Mouse (Mus musculus): ENCODE measurements around the gene Kcnk18. TPM values are rescaled to one million over a fixed set of nuclear protein-coding genes. Genes with fewer than 3 reads are reported as not detected.

The Kcnk18 gene
- polyA plus RNA-seq, 1 experiment from 2014 or later, result not detected

DNA sequence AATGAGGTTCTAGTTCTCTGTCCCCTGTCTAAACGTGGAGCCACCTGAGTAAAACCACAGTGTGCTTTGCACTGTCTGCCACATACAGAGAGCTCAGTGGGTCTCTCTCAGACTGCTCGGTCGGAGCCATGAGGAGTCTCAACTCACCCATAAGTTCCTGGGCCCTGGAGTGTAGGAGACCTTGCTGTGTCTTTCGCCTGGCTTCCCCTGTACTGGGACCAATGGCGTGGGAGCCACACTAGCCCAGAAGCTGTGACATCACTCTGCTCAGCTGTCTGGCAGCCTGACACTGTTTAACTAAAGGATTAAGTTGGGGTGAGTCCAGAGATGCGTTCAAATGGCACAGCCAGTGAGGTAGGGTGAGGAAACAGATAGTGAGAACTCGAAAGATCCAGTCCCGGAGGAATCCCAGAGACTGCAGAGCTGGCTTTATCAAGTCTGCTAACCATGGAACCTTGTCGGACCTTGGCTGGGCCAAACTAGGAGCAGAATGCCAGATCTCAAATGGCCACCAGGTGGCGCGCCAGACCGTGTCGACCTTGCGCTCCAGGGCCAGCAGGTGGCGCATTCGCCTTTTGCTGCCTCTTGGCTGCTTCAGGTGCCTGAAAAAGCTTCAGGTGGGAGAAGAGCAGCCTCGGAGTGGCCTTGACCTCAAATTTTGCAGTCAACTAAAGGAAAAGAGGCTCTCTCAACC lies 20.3 kb downstream of the Kcnk18 start:
- no peaks in the 10 kb centered on the region for H3K9me3 ChIP-seq (ENCODE audit: control insufficient read depth, low read length)
- no peak overlapping the region for H3K4me3 ChIP-seq (ENCODE audit: low read length)
- no peaks in the 10 kb centered on the region for H3K36me3 ChIP-seq (ENCODE audit: control insufficient read depth, insufficient read depth, low read length)
- WGBS, result 20% methylated on average over 17 of the region's 17 CpGs
- 0 out of 2 replicates have a peak, but pooled peaks have one; percentile 34 for ATAC-seq (ENCODE audit: low read depth)
- no peak overlapping the region for H3K27ac ChIP-seq (ENCODE audit: low read length)
- no peaks in the 10 kb centered on the region for H3K4me1 ChIP-seq (replicated peaks; ENCODE audit: control insufficient read depth, insufficient read depth, low read length)
- no peak overlapping the region for H3K4me2 ChIP-seq (ENCODE audit: low read depth, low read length)
- no peaks in the 10 kb centered on the region for H3K27me3 ChIP-seq (ENCODE audit: control insufficient read depth, insufficient read depth, low read depth, low read length)
- no peak overlapping the region for H3K9ac ChIP-seq (ENCODE audit: low read length)

DNA sequence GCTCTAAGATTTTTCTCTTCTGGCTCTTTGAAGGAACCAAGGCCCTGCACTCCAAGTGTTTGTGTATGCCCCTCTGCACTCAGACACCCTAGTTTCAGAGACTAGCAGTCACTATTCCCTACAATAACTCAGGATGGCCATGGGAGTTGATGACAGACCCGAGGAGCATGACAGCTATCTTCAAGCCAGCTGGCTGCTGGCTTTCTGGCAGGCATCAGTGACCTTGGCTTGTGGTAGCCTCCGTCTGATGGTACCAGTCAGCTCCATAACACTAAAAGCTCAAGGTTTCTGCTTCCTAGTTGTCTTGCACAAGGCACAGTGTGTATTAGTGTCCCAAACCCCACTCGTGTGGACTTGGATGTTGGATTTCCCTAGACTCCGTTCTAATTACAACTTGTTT lies 23.0 kb downstream of the Kcnk18 start:
- Histone ChIP-seq H3K36me3 (ENCODE audit: control insufficient read depth, insufficient read depth, low read length) (no peaks in the 10 kb centered on the region), H3K27ac (ENCODE audit: low read length) (no peak overlapping the region), H3K9me3 (ENCODE audit: control insufficient read depth, low read length) (no peaks in the 10 kb centered on the region), H3K4me1 (replicated peaks; ENCODE audit: control insufficient read depth, insufficient read depth, low read length) (no peaks in the 10 kb centered on the region), H3K27me3 (ENCODE audit: control insufficient read depth, insufficient read depth, low read depth, low read length) (no peaks in the 10 kb centered on the region), H3K4me3 (ENCODE audit: low read length) (no peak overlapping the region), H3K4me2 (ENCODE audit: low read depth, low read length) (no peak overlapping the region), H3K9ac (ENCODE audit: low read length) (no peak overlapping the region)
- WGBS, result 70% methylated on average over 4 of the region's 4 CpGs
- ATAC-seq (ENCODE audit: low read depth), result no peak

DNA sequence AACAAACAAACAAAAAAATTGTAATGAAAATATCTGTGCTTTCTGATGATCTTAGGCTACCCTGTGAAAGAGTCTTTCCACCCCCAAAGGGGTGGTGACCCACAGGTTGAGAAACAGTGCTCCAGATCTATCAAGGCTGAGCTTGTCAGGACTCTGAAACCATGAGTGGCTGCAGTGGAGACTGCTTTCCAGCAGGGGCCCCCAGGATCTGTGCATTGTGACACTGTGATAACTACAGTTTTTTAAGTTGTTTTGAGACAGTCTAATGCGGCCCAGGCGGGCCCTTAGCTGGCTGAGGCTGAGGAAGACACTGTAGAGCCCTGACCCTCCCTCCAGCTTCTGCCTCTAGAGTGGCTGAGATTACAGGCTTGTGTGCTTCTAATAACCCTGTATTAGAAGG lies 24.0 kb downstream of the Kcnk18 start:
- H3K4me2 ChIP-seq (ENCODE audit: low read depth, low read length), result no peak overlapping the region
- H3K27ac ChIP-seq (ENCODE audit: low read length), result no peak overlapping the region
- H3K4me1 ChIP-seq (replicated peaks; ENCODE audit: control insufficient read depth, insufficient read depth, low read length), result no peaks in the 10 kb centered on the region
- ATAC-seq (ENCODE audit: low read depth), result no peak
- H3K9me3 ChIP-seq (ENCODE audit: control insufficient read depth, low read length), result no peaks in the 10 kb centered on the region
- no peaks in the 10 kb centered on the region for H3K27me3 ChIP-seq (ENCODE audit: control insufficient read depth, insufficient read depth, low read depth, low read length)
- no peak overlapping the region for H3K9ac ChIP-seq (ENCODE audit: low read length)
- no peak overlapping the region for H3K4me3 ChIP-seq (ENCODE audit: low read length)
- no peaks in the 10 kb centered on the region for H3K36me3 ChIP-seq (ENCODE audit: control insufficient read depth, insufficient read depth, low read length)
- 83% methylated on average over 2 of the region's 2 CpGs for WGBS

DNA sequence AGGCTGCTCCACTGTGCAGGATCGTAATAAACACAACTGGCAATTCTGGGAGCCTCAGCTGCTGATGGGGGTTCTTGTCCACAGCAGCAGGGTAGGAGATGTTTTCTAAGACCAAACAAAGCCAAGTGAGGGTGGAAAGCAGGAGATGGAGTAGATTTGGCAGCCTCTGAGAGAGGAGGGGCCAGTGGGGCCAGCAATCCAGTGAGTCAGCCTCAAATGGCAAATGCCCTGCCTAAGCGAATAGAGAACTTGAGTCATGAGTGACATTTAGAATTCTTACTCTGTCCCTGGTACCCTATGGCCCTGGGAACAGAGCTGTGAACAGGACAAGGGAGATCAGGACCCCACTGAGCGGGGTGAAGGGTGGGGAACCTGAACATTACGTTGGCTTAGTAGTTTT lies 29.1 kb downstream of the Kcnk18 start:
- H3K4me3 ChIP-seq (ENCODE audit: low read length), result no peak overlapping the region
- no peaks in the 10 kb centered on the region for H3K9me3 ChIP-seq (ENCODE audit: control insufficient read depth, low read length)
- no peaks in the 10 kb centered on the region for H3K27me3 ChIP-seq (ENCODE audit: control insufficient read depth, insufficient read depth, low read depth, low read length)
- no peak overlapping the region for H3K9ac ChIP-seq (ENCODE audit: low read length)
- no peak for ATAC-seq (ENCODE audit: low read depth)
- no peak overlapping the region for H3K27ac ChIP-seq (ENCODE audit: low read length)
- no peaks in the 10 kb centered on the region for H3K4me1 ChIP-seq (replicated peaks; ENCODE audit: control insufficient read depth, insufficient read depth, low read length)
- H3K4me2 ChIP-seq (ENCODE audit: low read depth, low read length), result no peak overlapping the region
- no peaks in the 10 kb centered on the region for H3K36me3 ChIP-seq (ENCODE audit: control insufficient read depth, insufficient read depth, low read length)
- WGBS, result 75% methylated on average over 4 of the region's 4 CpGs

DNA sequence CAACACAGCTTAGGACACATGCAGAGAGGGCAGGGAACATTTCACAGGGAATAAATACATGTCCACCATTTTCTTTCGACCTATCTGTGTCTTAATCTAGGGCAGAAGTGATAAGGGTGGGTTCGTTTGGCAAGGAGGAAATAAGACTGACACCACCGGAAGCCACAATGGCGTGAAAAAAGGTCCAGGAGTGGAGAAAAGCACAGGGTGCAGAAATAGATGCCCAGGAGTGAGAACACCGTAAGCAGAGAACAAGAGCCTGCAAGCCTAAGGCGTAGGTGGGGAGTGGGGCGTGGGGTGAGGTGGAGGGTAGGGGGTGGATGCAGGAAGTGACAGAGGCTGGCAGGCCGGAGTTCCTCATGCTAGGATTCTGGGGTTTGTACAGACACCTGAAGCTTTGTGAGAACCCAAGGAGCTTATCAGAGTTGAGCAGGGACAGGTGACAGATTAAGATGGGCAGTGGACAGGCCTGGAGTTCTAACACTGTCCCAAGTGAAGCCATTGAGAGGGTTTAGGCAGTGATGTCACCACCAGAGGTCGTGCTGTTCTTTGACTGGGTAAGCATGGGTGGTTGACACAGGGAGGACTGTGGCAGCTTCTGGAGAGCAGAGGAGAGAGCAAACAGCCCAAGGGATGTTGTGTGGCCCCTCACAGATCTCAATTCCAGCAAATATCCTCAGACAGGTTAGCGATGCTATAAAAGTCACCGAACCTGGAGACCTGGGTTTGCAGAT lies 29.7 kb downstream of the Kcnk18 start:
- Histone ChIP-seq H3K4me3 (ENCODE audit: low read length) (no peak overlapping the region), H3K9ac (ENCODE audit: low read length) (no peak overlapping the region), H3K27me3 (ENCODE audit: control insufficient read depth, insufficient read depth, low read depth, low read length) (no peaks in the 10 kb centered on the region), H3K36me3 (ENCODE audit: control insufficient read depth, insufficient read depth, low read length) (no peaks in the 10 kb centered on the region), H3K4me1 (replicated peaks; ENCODE audit: control insufficient read depth, insufficient read depth, low read length) (no peaks in the 10 kb centered on the region), H3K4me2 (ENCODE audit: low read depth, low read length) (no peak overlapping the region), H3K27ac (ENCODE audit: low read length) (no peak overlapping the region), H3K9me3 (ENCODE audit: control insufficient read depth, low read length) (no peaks in the 10 kb centered on the region)
- ATAC-seq (ENCODE audit: low read depth), result no peak
- WGBS, result 63% methylated on average over 11 of the region's 11 CpGs

DNA sequence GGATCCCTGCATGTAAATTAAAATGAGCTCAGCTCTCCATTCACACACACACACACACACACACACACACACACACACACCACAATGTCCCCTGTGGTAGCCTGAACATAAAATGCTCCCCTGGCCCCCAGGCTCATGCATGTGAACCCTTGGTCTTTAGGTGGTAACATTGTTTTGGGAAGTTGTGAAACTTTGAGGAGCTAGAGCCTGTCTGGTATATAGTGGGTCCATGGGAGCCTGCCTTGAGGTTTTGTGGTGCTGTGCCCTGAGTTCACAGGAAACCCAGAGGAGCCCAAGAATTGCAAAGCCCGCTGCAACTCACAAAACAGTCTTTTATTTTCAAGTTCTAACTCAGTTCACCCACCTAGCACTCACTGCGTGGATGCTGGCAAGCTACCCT lies 33.6 kb downstream of the Kcnk18 start:
- H3K27ac ChIP-seq (ENCODE audit: low read length), result no peak overlapping the region
- ATAC-seq (ENCODE audit: low read depth), result no peak

DNA sequence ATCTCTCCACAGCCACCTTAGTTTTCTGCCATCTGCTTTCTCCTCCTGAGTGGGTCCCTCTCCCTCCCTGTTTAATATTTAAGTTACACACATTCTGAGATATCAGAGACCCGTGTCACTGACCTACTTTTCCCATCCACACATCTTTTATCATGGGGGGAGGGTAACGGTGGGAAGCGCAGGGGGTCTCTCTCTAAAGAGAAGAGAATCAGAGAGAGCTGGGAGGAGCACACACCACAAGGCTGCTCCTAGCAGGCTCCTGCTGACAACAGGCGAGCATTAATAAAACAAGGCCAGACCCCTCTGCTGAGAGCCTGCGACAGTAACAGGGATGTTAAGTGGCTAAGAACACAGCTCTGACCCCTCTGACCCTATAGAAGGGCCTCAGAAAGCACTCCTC lies 40.6 kb downstream of the Kcnk18 start:
- Histone ChIP-seq H3K4me3 (ENCODE audit: low read length) (no peak overlapping the region), H3K4me2 (ENCODE audit: low read depth, low read length) (no peak overlapping the region), H3K27me3 (ENCODE audit: control insufficient read depth, insufficient read depth, low read depth, low read length) (peaks cover 15% of the 10 kb centered on the region), H3K4me1 (replicated peaks; ENCODE audit: control insufficient read depth, insufficient read depth, low read length) (peaks cover 7% of the 10 kb centered on the region), H3K9ac (ENCODE audit: low read length) (no peak overlapping the region), H3K9me3 (ENCODE audit: control insufficient read depth, low read length) (peaks cover 4% of the 10 kb centered on the region; the same call in 1 of the 2 replicates), H3K36me3 (ENCODE audit: control insufficient read depth, insufficient read depth, low read length) (no peaks in the 10 kb centered on the region), H3K27ac (ENCODE audit: low read length) (no peak overlapping the region)
- ATAC-seq (ENCODE audit: low read depth), result no peak
- 28% methylated on average over 5 of the region's 5 CpGs for WGBS

More for the DNA sequence above, 33.6 kb downstream of the Kcnk18 start:
- Histone ChIP-seq H3K4me1 (replicated peaks; ENCODE audit: control insufficient read depth, insufficient read depth, low read length) (no peaks in the 10 kb centered on the region), H3K9ac (ENCODE audit: low read length) (no peak overlapping the region), H3K36me3 (ENCODE audit: control insufficient read depth, insufficient read depth, low read length) (no peaks in the 10 kb centered on the region), H3K27me3 (ENCODE audit: control insufficient read depth, insufficient read depth, low read depth, low read length) (no peaks in the 10 kb centered on the region), H3K4me3 (ENCODE audit: low read length) (no peak overlapping the region), H3K9me3 (ENCODE audit: control insufficient read depth, low read length) (peaks cover 4% of the 10 kb centered on the region; the same call in 1 of the 2 replicates), H3K4me2 (ENCODE audit: low read depth, low read length) (no peak overlapping the region)
- WGBS, result 63% methylated on average over 2 of the region's 2 CpGs

DNA sequence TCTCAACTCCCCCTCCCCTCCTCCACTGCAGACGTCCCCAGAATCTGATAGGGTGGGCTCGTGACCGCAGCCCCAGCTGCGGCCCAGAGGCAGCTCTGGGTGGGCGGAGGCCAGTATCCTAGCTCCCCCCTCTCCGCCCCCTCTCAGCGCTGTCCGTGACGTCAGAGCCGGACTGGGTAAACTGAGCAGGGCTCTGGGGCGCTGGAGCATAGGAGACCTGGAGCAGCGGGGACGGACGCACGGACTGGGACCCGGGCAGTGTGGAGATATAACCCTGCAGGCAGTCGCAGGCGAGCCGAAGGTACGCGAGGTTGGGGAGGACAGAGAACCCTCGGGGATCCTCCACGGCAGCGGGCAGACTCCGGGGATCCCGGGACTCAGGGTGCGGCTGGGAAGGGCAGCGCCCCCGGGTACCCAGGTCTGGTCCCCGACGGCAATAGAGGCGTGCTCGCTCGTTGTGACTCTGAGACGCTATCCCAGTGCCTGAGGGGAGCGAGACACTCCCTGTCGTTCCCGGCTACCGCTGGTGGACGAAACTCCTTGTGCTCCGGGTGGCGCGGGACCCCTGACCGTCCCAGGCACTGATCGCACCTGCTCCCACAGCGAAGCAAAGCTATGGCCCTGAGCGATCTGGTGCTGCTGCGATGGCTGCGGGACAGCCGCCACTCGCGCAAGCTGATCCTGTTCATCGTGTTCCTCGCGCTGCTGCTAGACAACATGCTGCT lies 41.9 kb downstream of the Kcnk18 start, which contains the start of gene Slc18a2:
Slc18a2 (plus strand) TSS at position 179 of the 725 bp plus-strand sequence.
- peak within 1 kb of the TSS; percentile 43 for H3K4me3 ChIP-seq (ENCODE audit: low read length)
- no peak within 1 kb of the TSS for H3K27ac ChIP-seq (ENCODE audit: low read length)
- under 1% methylated on average over 55 of the region's 55 CpGs for WGBS
- H3K9me3 ChIP-seq (ENCODE audit: control insufficient read depth, low read length), result peaks cover 4% of the 10 kb centered on the region; the same call in 1 of the 2 replicates
- peaks cover 15% of the 10 kb centered on the region for H3K27me3 ChIP-seq (ENCODE audit: control insufficient read depth, insufficient read depth, low read depth, low read length)
- H3K36me3 ChIP-seq (ENCODE audit: control insufficient read depth, insufficient read depth, low read length), result no peaks in the 10 kb centered on the region
- peaks cover 7% of the 10 kb centered on the region for H3K4me1 ChIP-seq (replicated peaks; ENCODE audit: control insufficient read depth, insufficient read depth, low read length)
- peak; percentile 76 for ATAC-seq (ENCODE audit: low read depth)
- peak within 1 kb of the TSS; percentile 77 for H3K4me2 ChIP-seq (ENCODE audit: low read depth, low read length)
- H3K9ac ChIP-seq (ENCODE audit: low read length), result peak within 1 kb of the TSS; percentile 38

DNA sequence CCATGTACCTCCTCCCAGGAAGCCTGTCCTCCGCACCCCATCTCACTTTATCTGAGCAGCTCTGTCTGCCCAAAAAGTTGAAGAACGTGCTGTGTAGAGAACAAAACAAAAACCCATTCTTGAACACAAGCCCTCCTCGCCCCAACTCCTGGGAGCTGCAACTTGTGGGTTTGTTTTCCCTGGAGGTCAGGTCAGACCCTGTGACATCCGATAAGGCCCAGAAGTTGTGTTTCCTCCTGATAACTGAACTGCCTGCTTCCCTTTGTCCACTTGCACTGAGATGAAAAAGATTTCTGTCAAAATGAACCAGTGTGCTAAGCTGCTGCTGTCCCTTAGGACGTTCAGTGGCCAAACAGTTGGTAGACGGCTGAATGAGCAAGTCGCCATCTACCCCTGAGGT lies 42.6 kb downstream of the Kcnk18 start:
- no peak for ATAC-seq (ENCODE audit: low read depth)
- Histone ChIP-seq H3K4me1 (replicated peaks; ENCODE audit: control insufficient read depth, insufficient read depth, low read length) (peaks cover 7% of the 10 kb centered on the region), H3K9ac (ENCODE audit: low read length) (no peak overlapping the region), H3K4me3 (ENCODE audit: low read length) (peak overlapping the region; percentile 43), H3K27me3 (ENCODE audit: control insufficient read depth, insufficient read depth, low read depth, low read length) (peaks cover 15% of the 10 kb centered on the region), H3K36me3 (ENCODE audit: control insufficient read depth, insufficient read depth, low read length) (no peaks in the 10 kb centered on the region), H3K27ac (ENCODE audit: low read length) (no peak overlapping the region), H3K4me2 (ENCODE audit: low read depth, low read length) (peak overlapping the region; percentile 77; the same call in 1 of the 2 replicates), H3K9me3 (ENCODE audit: control insufficient read depth, low read length) (peaks cover 4% of the 10 kb centered on the region; the same call in 1 of the 2 replicates)
- 23% methylated on average over 7 of the region's 7 CpGs for WGBS
